Mouse (Mus musculus) liver, embryonic 14.5 days (tissue): ENCODE data around the gene 1700029J07Rik.

Source experiments
- CTCF ChIP-seq: IDR thresholded peaks from 2 replicates; pipeline ENCODE4 v1.5.1; 2016; ENCODE audit warnings: antibody characterized with exemption, low read depth, control low read depth
- EP300 ChIP-seq: IDR thresholded peaks from 2 replicates; pipeline ENCODE4 v1.6.1; 2016; ENCODE audit warnings: antibody characterized with exemption, low read depth

DNA sequence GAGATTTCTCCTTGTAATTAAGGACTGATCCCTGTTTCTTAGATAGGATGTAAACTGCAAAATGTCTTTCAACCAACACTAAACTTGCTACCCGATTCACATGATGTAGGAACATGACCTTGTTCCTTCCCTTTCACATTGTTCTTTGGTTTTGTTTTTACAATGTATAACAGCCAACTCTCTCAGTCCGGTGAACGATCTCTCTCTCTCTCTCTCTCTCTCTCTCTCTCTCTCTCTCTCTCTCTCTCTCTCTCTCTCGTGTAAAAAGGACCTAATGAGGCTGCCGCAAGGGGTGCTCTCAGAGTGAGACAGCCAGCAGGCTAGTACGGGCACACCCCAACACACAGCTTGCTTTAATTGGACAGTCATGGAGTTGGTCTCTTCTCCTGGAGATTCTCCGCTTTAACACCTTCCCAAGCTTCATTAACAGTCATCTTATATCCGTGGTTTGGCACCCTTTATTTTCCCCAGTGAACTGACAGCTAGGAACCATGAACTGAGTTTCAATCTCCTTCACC lies 1.0 kb downstream of the 1700029J07Rik start:
- TF ChIP-seq CTCF (no peak), EP300 (no peak)
